Comparison of ENCODE assay signal across 32 mouse cellular contexts in the genomic region with DNA sequence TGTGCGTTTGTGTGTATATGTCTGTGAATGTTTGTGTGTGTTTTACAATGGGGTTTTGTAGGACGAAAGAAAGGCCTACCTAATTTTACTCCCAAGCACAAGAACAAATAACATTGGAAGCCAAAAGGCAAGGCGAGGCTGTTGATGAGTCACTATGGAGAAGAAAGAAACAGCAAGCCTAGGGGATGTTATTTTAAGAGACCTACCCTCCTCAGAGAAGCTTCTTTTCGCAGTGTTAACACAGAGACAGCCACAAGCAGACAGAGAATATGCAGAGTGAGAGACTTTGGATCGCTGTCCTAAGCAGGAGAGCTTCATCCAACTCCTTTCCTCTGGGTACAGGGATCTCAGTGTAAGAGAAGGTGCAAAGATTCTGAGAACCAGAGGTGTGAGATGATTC. TPM values are rescaled to one million over a fixed set of nuclear protein-coding genes. Genes with fewer than 3 reads are reported as not detected.
DNase-seq lines count a peak whose midpoint lies in the region; ATAC-seq and TF ChIP-seq lines count a peak whose summit lies in the region.
"Had no signal": no experiment of that assay in that cellular context is flagged by ENCODE, and none has a peak within 500 bp of the region (broad histone marks: within the 10 kb centered on the region; RNA-seq: fewer than 3 reads in every experiment).

No protein-coding gene starts in this region.

- TF ChIP-seq CTCF in forebrain, postnatal 0 days (IDR thresholded peaks at IDR 0.05; ENCODE audit: low read depth) = no peak
- TF ChIP-seq CTCF in olfactory bulb, adult 2 months (IDR thresholded peaks at IDR 0.05; ENCODE audit: insufficient read depth, low read depth, low read length) = no peak
- no peak for TF ChIP-seq CTCF in midbrain, postnatal 0 days (IDR thresholded peaks at IDR 0.05)

- no peaks in the 10 kb centered on the region for H3K36me3 ChIP-seq in forebrain, postnatal 0 days (ENCODE audit: insufficient read depth)
- no peaks in the 10 kb centered on the region for H3K36me3 ChIP-seq in forebrain, embryonic 10.5 days (replicated peaks)
- H3K36me3 ChIP-seq in midbrain, postnatal 0 days (ENCODE audit: insufficient read depth, low read length) = no peaks in the 10 kb centered on the region
- H3K36me3 ChIP-seq: embryonic facial prominence, embryonic 13.5 days; hindbrain, embryonic 13.5 days; limb, embryonic 12.5 days; liver, embryonic 15.5 days; midbrain, embryonic 10.5 days; midbrain, embryonic 15.5 days had no signal

- H3K9me3 ChIP-seq in forebrain, postnatal 0 days (ENCODE audit: low read length) = no peaks in the 10 kb centered on the region
- no peaks in the 10 kb centered on the region for H3K9me3 ChIP-seq in forebrain, embryonic 10.5 days
- H3K9me3 ChIP-seq in midbrain, postnatal 0 days (ENCODE audit: low read length) = no peaks in the 10 kb centered on the region
- H3K9me3 ChIP-seq: limb, embryonic 12.5 days; liver, embryonic 15.5 days had no signal

- peaks cover 10% of the 10 kb centered on the region; the same call in 1 of the 2 replicates for H3K4me1 ChIP-seq in forebrain, postnatal 0 days (ENCODE audit: insufficient read depth)
- H3K4me1 ChIP-seq in forebrain, embryonic 10.5 days = peaks cover 9% of the 10 kb centered on the region
- peaks cover 8% of the 10 kb centered on the region for H3K4me1 ChIP-seq in olfactory bulb, adult 2 months (ENCODE audit: control insufficient read depth, insufficient read depth, low read length)
- H3K4me1 ChIP-seq in midbrain, postnatal 0 days (ENCODE audit: insufficient read depth, low read length) = no peaks in the 10 kb centered on the region
- H3K4me1 ChIP-seq: hindbrain, embryonic 13.5 days; liver, embryonic 15.5 days had no signal

- intact Hi-C loops in left cerebral cortex, postnatal 14 days (cut with DNase I) = no loop called here

- H3K27me3 ChIP-seq in forebrain, postnatal 0 days (ENCODE audit: insufficient read depth, low read length) = no peaks in the 10 kb centered on the region
- 0 out of 2 replicates have a peak, but pooled peaks cover 8% of the 10 kb centered on the region for H3K27me3 ChIP-seq in forebrain, embryonic 10.5 days (ENCODE audit: poor library complexity, severe bottlenecking)
- H3K27me3 ChIP-seq in midbrain, postnatal 0 days (ENCODE audit: insufficient read depth, low read length) = no peaks in the 10 kb centered on the region
- H3K27me3 ChIP-seq: embryonic facial prominence, embryonic 13.5 days; hindbrain, embryonic 13.5 days; limb, embryonic 12.5 days; liver, embryonic 15.5 days; midbrain, embryonic 15.5 days had no signal

- no peak for TF ChIP-seq POLR2A in olfactory bulb, adult 2 months (IDR thresholded peaks at IDR 0.05; ENCODE audit: insufficient read depth, low read depth, low read length)

- no peak overlapping the region for H3K4me3 ChIP-seq in forebrain, postnatal 0 days (ENCODE audit: low read depth, low read length)
- no peak overlapping the region for H3K4me3 ChIP-seq in forebrain, embryonic 10.5 days
- H3K4me3 ChIP-seq in olfactory bulb, adult 2 months (ENCODE audit: insufficient read depth, low read depth, low read length) = no peak overlapping the region
- H3K4me3 ChIP-seq in midbrain, postnatal 0 days (ENCODE audit: low read depth, low read length) = no peak overlapping the region
- H3K4me3 ChIP-seq: embryonic facial prominence, embryonic 13.5 days; hindbrain, embryonic 13.5 days; limb, embryonic 12.5 days; liver, embryonic 15.5 days; midbrain, embryonic 10.5 days; midbrain, embryonic 15.5 days had no signal

- DNase-seq in forebrain, postnatal 0 days = no peak
- no peak for DNase-seq in forebrain, embryonic 10.5 days (ENCODE audit: extremely low spot score, low spot score)
- peak; percentile 11 to 35 for DNase-seq in left cerebral cortex, postnatal 14 days (ENCODE audit: low spot score in 2 of 2)
- no peak for DNase-seq in left cerebral cortex, adult 18-20 months (ENCODE audit: low spot score in 2 of 2)
- DNase-seq in brain, adult 2 months (ENCODE audit: low read depth, low spot score) = peak; percentile 74
- no peak for DNase-seq in midbrain, postnatal 0 days (ENCODE audit: low spot score)
- DNase-seq: adrenal gland, postnatal 14 days; cerebellum, adult 11-12 months; cerebellum, adult 9-11 months; gastrocnemius, postnatal 25 days; heart, adult 18-20 months; heart, postnatal 4 days; kidney, adult 8-10 months; kidney, postnatal 4 days; layer of hippocampus, postnatal 36 days; lung, embryonic 14.5 days; lung, postnatal 14 days; right cerebral cortex, postnatal 25 days; spleen, adult 18-20 months; thymus, adult 18-20 months; thymus, postnatal 25 days had no signal

- no peak for ATAC-seq in forebrain, postnatal 0 days
- ATAC-seq in midbrain, postnatal 0 days (ENCODE audit: low FRiP score) = no peak
- ATAC-seq: intestine, embryonic 16.5 days; midbrain, embryonic 15.5 days; Patski had no signal

- WGBS in forebrain, postnatal 0 days = 71% methylated on average over 5 of the region's 5 CpGs
- WGBS in forebrain, embryonic 10.5 days = 85% methylated on average over 5 of the region's 5 CpGs
- 37% methylated on average over 5 of the region's 5 CpGs for WGBS in olfactory bulb, adult 2 months
- WGBS in midbrain, postnatal 0 days = 87% methylated on average over 5 of the region's 5 CpGs

- H3K27ac ChIP-seq in forebrain, postnatal 0 days (ENCODE audit: low read depth, low read length) = peak overlapping the region; percentile 82; the same call in 1 of the 2 replicates
- H3K27ac ChIP-seq in forebrain, embryonic 10.5 days = no peak overlapping the region
- H3K27ac ChIP-seq in olfactory bulb, adult 2 months (ENCODE audit: insufficient read depth, low read depth, low read length) = peak overlapping the region; percentile 82
- no peak overlapping the region for H3K27ac ChIP-seq in midbrain, postnatal 0 days (ENCODE audit: low read depth, low read length)
- H3K27ac ChIP-seq: embryonic facial prominence, embryonic 13.5 days; hindbrain, embryonic 13.5 days; kidney, postnatal 0 days; limb, embryonic 12.5 days; liver, embryonic 15.5 days; midbrain, embryonic 10.5 days; midbrain, embryonic 15.5 days had no signal

- no peak overlapping the region for H3K4me2 ChIP-seq in forebrain, postnatal 0 days (ENCODE audit: low read depth)
- H3K4me2 ChIP-seq in midbrain, postnatal 0 days (ENCODE audit: low read depth, low read length, poor library complexity, severe bottlenecking) = no peak overlapping the region
- H3K4me2 ChIP-seq: embryonic facial prominence, embryonic 13.5 days; heart, embryonic 11.5 days; hindbrain, embryonic 13.5 days; limb, embryonic 12.5 days; liver, embryonic 15.5 days; lung, embryonic 14.5 days; midbrain, embryonic 15.5 days had no signal

- H3K9ac ChIP-seq in forebrain, postnatal 0 days = no peak overlapping the region
- no peak overlapping the region for H3K9ac ChIP-seq in midbrain, postnatal 0 days (replicated peaks; ENCODE audit: low read length, poor library complexity, severe bottlenecking)
- H3K9ac ChIP-seq: embryonic facial prominence, embryonic 13.5 days; hindbrain, embryonic 13.5 days; limb, embryonic 12.5 days; liver, embryonic 15.5 days; lung, embryonic 14.5 days; midbrain, embryonic 15.5 days had no signal

RNA-seq across cellular contexts. Expression of gene Frmd4a, which starts 57.3 kb away (rescaled TPM):
- 74.5 and 85.8 TPM in 2 replicates for total RNA-seq in forebrain, postnatal 0 days (2014; rRNA removed)
- polyA plus RNA-seq in forebrain, postnatal 0 days (2015; fragmentation: Nextera tagmentation; extraction: Ambion mirVana) = 36.0 and 43.8 TPM in 2 replicates
- 29.2 and 33.0 TPM in 2 replicates for polyA plus RNA-seq in forebrain, embryonic 10.5 days (2016; fragmentation: Nextera tagmentation; extraction: Ambion mirVana)
- total RNA-seq in left cerebral cortex, postnatal 14 days (2021) = 10 to 100 TPM; 86.4 to 94.1 TPM
- total RNA-seq in left cerebral cortex, adult 18-20 months (2021) = 10 to 100 TPM; 42.3 to 47.3 TPM
- 94.0 TPM in 1 of 2 replicates, not detected in the other for polyA plus RNA-seq in olfactory bulb, adult 2 months (2012; ENCODE audit: insufficient read depth, insufficient read length, low replicate concordance, missing spikeins)
- total RNA-seq in midbrain, postnatal 0 days (2014; rRNA removed) = 60.2 and 76.4 TPM in 2 replicates
- 34.4 and 42.5 TPM in 2 replicates for polyA plus RNA-seq in midbrain, postnatal 0 days (2015; fragmentation: Nextera tagmentation; extraction: Ambion mirVana)

Comparison
In these comparisons a context has a peak if more than half of its experiments do, and no peak if none do; other contexts are left out.
1. DNase-seq: peak in left cerebral cortex, postnatal 14 days (2 of 2) and brain, adult 2 months (single experiment); none in forebrain, postnatal 0 days (single experiment), forebrain, embryonic 10.5 days (single experiment), left cerebral cortex, adult 18-20 months (0 of 2) and midbrain, postnatal 0 days (single experiment).
2. H3K27ac ChIP-seq: peak in forebrain, postnatal 0 days (single experiment) and olfactory bulb, adult 2 months (single experiment); none in forebrain, embryonic 10.5 days (single experiment) and midbrain, postnatal 0 days (single experiment).